Mouse (Mus musculus) erythroblast, embryonic 14.5 days (primary cell): ENCODE results near the gene Fhad1. TPM values are rescaled to one million over a fixed set of nuclear protein-coding genes. Genes with fewer than 3 reads are reported as not detected.

Source experiments
- H3K27me3 ChIP-seq: 2 replicates; pipeline ENCODE4 v1.6.1; 2012; ENCODE audit warnings: inconsistent platforms; ENCODE audit not compliant: control insufficient read depth
- H3K36me3 ChIP-seq: 2 replicates; pipeline ENCODE4 v1.6.1; 2012; ENCODE audit warnings: mild to moderate bottlenecking, inconsistent platforms; ENCODE audit not compliant: control insufficient read depth
- H3K4me1 ChIP-seq: 2 replicates; pipeline ENCODE4 v1.6.1; 2012; ENCODE audit warnings: inconsistent platforms; ENCODE audit not compliant: control insufficient read depth
- H3K4me3 ChIP-seq: replicated peaks from 2 replicates; pipeline ENCODE3; 2012; ENCODE audit warnings: moderate library complexity, mild to moderate bottlenecking, inconsistent platforms
- H3K9me3 ChIP-seq: 2 replicates; pipeline ENCODE4 v1.6.1; 2012; ENCODE audit warnings: low read length, inconsistent platforms, mixed read lengths; ENCODE audit not compliant: control insufficient read depth
- GATA1 ChIP-seq: IDR thresholded peaks from 2 replicates; pipeline ENCODE4 v1.6.1; 2012; ENCODE audit warnings: low read length, inconsistent platforms, mixed read lengths
- TAL1 ChIP-seq: IDR thresholded peaks from 3 replicates; pipeline ENCODE4 v1.6.1; 2012; ENCODE audit warnings: low read length, inconsistent platforms, mixed read lengths
- polyA plus RNA-seq: library from polyadenylated mRNA; stranded (reverse); fragments of >175 nt; gene quantifications from 2 replicates; pipeline ENCODE4 v1.2.3, GENCODE M21; 2012

The Fhad1 gene
- polyA plus RNA-seq, 1 experiment = not detected

DNA sequence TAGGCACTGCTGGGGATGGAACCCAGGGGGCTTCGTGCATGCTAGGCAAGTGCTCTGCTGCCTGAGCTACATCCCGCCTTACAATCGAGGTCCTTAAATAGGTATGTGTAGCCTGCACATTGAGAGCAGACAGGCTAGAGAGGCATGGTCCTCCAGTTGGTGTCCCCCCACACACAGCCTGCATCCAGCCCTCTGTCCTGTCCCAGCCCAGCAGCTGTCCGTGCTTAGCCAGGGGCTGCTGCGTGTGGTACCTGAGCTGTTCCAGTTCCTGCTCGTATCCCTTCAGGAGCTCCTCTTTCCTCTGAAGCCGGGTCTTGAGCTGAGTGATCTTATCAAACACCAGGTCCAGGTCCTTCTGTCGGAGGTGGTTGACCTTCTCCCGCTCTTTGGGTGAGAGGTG is 110.2 kb downstream of the Fhad1 start:
- no peaks in the 10 kb centered on the region for H3K4me1 ChIP-seq

GRCm38 (mm10) chr4:141902479-141902858 is 112.4 kb downstream of the Fhad1 start:
- Histone ChIP-seq H3K4me3 (no peak overlapping the region), H3K9me3 (no peaks in the 10 kb centered on the region), H3K36me3 (no peaks in the 10 kb centered on the region), H3K27me3 (no peaks in the 10 kb centered on the region), H3K4me1 (no peaks in the 10 kb centered on the region)
- TF ChIP-seq TAL1 (no peak), GATA1 (no peak)

More for the DNA sequence above, 110.2 kb downstream of the Fhad1 start:
- Histone ChIP-seq H3K4me3 (no peak overlapping the region), H3K36me3 (no peaks in the 10 kb centered on the region), H3K9me3 (no peaks in the 10 kb centered on the region), H3K27me3 (no peaks in the 10 kb centered on the region)
- TF ChIP-seq TAL1 (no peak), GATA1 (no peak)

GRCm38 (mm10) chr4:141901711-141902478 is 113.0 kb downstream of the Fhad1 start:
- Histone ChIP-seq H3K4me1 (no peaks in the 10 kb centered on the region), H3K36me3 (no peaks in the 10 kb centered on the region), H3K4me3 (no peak overlapping the region), H3K27me3 (no peaks in the 10 kb centered on the region), H3K9me3 (no peaks in the 10 kb centered on the region)
- TF ChIP-seq GATA1 (no peak), TAL1 (no peak)

DNA sequence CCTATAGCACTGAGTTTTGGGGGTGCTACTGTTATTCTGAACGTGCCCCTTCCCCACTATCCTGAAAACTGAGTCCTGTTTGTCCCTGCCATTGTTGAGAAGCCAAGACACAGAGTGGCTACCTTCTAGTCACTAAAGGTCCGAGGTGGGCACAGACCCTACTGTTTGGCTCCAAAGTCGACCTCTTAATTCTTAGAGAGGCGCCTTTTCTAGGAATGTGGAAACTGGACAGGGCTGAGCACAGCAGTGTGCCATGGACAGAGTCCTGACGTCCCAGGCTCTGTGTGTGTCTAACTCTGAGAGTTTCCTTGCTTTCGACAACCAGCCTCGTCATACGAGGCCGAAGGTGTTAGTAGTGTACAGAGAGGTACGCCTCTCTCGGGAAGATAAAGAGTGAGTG is 114.5 kb downstream of the Fhad1 start:
- H3K36me3 ChIP-seq = no peaks in the 10 kb centered on the region
- no peak for TF ChIP-seq TAL1
- TF ChIP-seq GATA1 = no peak
- H3K4me3 ChIP-seq = no peak overlapping the region
- H3K4me1 ChIP-seq = peaks cover 2% of the 10 kb centered on the region
- H3K9me3 ChIP-seq = no peaks in the 10 kb centered on the region
- no peaks in the 10 kb centered on the region; the same call in 1 of the 2 replicates for H3K27me3 ChIP-seq

DNA sequence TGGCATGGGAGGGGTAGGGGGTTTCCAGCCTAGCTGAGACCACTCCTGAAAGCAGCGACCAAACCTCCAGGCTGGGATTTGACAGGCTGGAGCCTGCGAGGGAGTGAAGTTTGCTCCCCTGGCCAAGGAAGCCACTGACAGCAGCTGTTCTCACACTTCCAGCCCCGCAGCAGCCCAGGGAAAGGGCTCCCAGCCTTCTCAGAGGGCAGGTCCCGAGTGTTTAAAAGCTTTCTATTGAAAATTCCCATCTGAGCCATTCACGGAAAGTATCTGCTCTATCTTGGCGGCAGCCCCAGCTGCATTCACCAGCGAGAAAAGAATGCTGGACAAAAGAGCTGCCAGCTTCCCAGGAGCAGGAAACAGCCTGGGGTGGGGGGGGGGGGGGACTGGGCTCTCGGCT is 114.9 kb downstream of the Fhad1 start:
- H3K36me3 ChIP-seq = no peaks in the 10 kb centered on the region
- TF ChIP-seq GATA1 (no peak), TAL1 (no peak)
- peaks cover 6% of the 10 kb centered on the region for H3K4me1 ChIP-seq
- H3K27me3 ChIP-seq = no peaks in the 10 kb centered on the region; the same call in 1 of the 2 replicates
- H3K9me3 ChIP-seq = no peaks in the 10 kb centered on the region
- H3K4me3 ChIP-seq = no peak overlapping the region

GRCm38 (mm10) chr4:141898905-141899304 is 116.0 kb downstream of the Fhad1 start:
- no peaks in the 10 kb centered on the region for H3K36me3 ChIP-seq

DNA sequence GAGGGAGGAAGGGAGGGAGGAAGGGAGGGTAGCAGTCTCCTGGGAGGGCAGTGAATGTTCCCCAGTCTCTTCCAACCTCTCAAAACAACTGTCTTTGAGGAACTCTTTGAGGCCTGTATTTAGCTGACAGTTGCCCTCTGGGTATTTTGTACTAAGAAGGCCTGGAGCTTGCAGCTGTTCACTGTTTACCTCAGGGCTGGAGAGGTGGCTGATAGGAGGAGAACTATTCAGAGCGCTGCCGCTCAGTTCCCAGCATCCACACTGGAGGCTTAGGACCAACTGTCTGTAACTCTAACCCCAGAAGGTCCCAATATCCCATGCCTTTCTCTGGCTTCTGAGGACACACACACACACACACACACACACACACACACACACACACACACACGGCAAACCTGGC is 117.0 kb downstream of the Fhad1 start:
- Histone ChIP-seq H3K27me3 (no peaks in the 10 kb centered on the region; the same call in 1 of the 2 replicates), H3K36me3 (no peaks in the 10 kb centered on the region), H3K9me3 (no peaks in the 10 kb centered on the region), H3K4me3 (no peak overlapping the region), H3K4me1 (peaks cover 6% of the 10 kb centered on the region)
- TF ChIP-seq GATA1 = no peak
- no peak for TF ChIP-seq TAL1

More at GRCm38 (mm10) chr4:141898905-141899304, 116.0 kb downstream of the Fhad1 start:
- Histone ChIP-seq H3K9me3 (no peaks in the 10 kb centered on the region), H3K4me3 (no peak overlapping the region), H3K27me3 (no peaks in the 10 kb centered on the region; the same call in 1 of the 2 replicates), H3K4me1 (peaks cover 6% of the 10 kb centered on the region)
- TF ChIP-seq GATA1 (no peak), TAL1 (no peak)

GRCm38 (mm10) chr4:141897225-141897624 is 117.7 kb downstream of the Fhad1 start:
- Histone ChIP-seq H3K4me1 (peaks cover 6% of the 10 kb centered on the region), H3K27me3 (no peaks in the 10 kb centered on the region; the same call in 1 of the 2 replicates), H3K36me3 (no peaks in the 10 kb centered on the region), H3K9me3 (no peaks in the 10 kb centered on the region), H3K4me3 (no peak overlapping the region)
- no peak for TF ChIP-seq TAL1
- TF ChIP-seq GATA1 = no peak

GRCm38 (mm10) chr4:141895772-141896171 is 119.1 kb downstream of the Fhad1 start:
- H3K4me1 ChIP-seq = peaks cover 6% of the 10 kb centered on the region
- no peaks in the 10 kb centered on the region; the same call in 1 of the 2 replicates for H3K27me3 ChIP-seq
- H3K36me3 ChIP-seq = no peaks in the 10 kb centered on the region
- TF ChIP-seq TAL1 = no peak
- no peak for TF ChIP-seq GATA1
- H3K9me3 ChIP-seq = no peaks in the 10 kb centered on the region
- no peak overlapping the region for H3K4me3 ChIP-seq
